Mouse (Mus musculus) adrenal gland (tissue): ENCODE data around the gene Spef2.
"Not testable (repeated sequence)": the region's sequence is repeated elsewhere in the genome, so short reads cannot be mapped to it uniquely, and the experiment has no call there.

Experiments
- intact Hi-C: fragments of 180-260 bp; cut with DNase I; formaldehyde crosslinking; loops from one replicate; pipeline ENCODE4 v1.15.1; 2025
- long read RNA-seq, 2 experiments: library from polyadenylated mRNA; unstranded; transcript quantifications; one replicate each; pipeline ENCODE4 v2.0.0; 2020; ENCODE audit warnings: borderline replicate concordance in 1 of 2; ENCODE audit not compliant: insufficient replicate concordance in 1 of 2

Spef2 gene
- long read RNA-seq, experiment 1, partial matches to known transcripts: 0 of 1 reads
- long read RNA-seq, experiment 1, other reads (novel, unspliced or antisense): 0 of 1 reads
- long read RNA-seq, experiment 2, partial matches to known transcripts: 0 of 1 reads
- long read RNA-seq, experiment 2, other reads (novel, unspliced or antisense): 0 of 1 reads

DNA sequence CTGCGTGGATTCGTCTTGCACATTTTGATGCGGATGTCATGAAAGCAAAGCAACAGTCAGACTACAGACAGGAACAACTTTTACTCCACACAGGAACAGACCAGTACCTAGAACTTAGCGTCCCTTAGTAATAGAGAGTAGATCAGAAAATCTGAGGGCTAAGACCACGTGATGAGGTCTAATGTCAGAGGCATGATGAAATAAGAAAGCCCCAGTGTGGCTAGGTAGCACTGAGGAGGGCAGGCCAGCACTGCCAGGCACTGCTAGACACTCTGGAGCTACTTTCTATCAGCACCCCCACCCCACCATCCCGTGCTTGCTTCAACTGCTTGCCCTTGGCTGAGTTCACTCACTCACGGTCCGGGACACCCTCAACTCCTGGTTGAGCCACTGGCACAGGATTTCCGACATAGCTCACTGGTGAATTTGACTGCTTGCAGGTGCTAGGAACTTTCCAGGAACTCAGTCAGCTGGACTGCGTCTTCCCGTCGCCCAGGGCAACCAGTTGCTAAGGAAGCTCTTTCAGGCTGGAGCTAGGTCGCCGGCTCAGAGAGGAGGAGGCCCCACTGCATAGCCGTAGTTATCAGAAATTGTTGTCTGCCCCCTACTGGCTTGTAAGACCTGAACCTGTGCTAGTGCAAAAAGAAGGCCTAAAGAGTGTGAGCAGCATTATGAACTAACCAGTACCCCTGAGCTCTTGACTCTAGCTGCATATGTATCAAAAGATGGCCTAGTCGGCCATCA lies at the start of gene Spef2:
Gene Spef2 (minus strand): TSS at position 510 of the 744 bp plus-strand sequence.
- intact Hi-C loops: no loop called here

DNA sequence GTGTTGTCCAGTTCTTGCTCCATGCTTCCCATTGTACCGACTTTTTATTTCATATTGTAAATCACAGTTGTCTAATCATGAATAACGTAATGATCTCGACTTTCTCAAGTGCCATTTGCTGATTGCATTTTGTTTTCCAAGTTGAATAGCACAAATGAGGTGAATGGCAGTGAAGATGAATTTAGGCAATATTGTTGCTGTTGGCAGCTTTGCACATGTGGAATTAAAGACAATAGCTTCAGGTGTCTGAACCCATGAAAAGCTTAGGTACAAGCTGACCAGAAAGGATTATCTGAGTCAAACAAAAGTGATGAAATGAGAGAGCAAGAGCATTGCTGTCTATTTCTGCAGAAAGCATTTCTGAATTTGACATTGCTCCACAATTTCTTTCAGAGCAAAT lies 45.5 kb upstream of the Spef2 start:
- intact Hi-C loops: no loop called here

GRCm38 (mm10) chr15:9788245-9789030 lies 39.8 kb upstream of the Spef2 start:
- intact Hi-C loops: no loop called here

GRCm38 (mm10) chr15:9774222-9775142 lies 25.8 kb upstream of the Spef2 start:
- intact Hi-C loops: not testable (repeated sequence)

GRCm38 (mm10) chr15:9768184-9768918 lies 19.7 kb upstream of the Spef2 start:
- intact Hi-C loops: no loop called here

- intact Hi-C loops: no loop called here
Observed at GRCm38 (mm10) chr15:9767034-9767433, 18.4 kb upstream of the Spef2 start.

DNA sequence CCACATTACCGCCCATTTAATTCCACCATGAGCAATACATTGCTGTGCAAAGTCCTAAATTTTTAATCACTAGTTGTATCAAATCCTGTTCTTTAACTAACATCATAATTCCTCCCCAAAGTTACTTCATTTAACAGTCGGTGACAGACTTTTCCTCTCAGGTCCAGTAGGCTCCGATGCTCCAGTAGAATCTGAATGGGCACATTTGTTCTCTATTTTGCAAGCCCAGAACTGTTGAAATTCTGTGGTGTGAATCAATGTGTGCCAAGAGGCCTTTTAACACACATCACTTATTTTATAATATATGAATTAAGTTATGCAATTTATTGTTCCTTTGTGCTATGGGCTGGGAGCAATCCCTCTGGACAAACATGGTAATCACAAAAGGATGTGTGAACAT lies 2.3 kb upstream of the Spef2 start:
- intact Hi-C loops: loop anchor here (5.0 kb wide), 1 partner anchor 294 kb away; no protein-coding TSS in a partner anchor

DNA sequence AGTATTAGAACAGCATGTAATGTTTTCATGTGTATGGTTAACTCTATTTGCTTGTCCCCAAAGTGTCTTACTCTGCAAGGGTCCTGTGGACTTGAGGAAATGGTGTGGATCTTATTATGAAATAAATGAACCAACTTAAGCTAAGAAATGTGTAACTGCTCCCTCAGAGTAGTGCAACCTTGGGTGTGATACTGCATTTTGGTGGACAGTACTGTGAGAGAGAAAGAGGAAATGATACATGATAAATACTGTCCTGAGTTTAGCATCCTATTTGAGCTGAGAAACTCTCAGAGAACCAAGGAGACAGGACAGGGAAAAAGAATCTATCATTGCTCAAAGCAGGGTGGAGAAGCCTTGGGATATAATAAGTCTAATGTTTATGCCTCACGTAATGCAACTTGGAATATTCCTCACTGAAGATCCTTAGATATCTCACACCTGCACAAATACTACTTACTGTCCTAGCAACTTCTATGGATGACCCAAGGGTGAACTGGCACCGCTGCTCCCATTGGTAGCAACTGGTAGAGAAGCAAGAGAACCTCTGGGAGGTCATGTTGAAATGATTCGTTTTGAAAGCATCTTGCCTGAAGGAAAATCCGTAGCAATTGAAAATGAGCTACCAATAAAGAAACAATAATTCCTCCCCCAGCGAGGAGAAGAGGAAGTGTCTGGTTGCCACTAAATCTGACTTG lies 1.1 kb downstream of the Spef2 start:
- intact Hi-C loops: no loop called here

GRCm38 (mm10) chr15:9742172-9742571 lies 6.5 kb downstream of the Spef2 start:
- intact Hi-C loops: no loop called here

DNA sequence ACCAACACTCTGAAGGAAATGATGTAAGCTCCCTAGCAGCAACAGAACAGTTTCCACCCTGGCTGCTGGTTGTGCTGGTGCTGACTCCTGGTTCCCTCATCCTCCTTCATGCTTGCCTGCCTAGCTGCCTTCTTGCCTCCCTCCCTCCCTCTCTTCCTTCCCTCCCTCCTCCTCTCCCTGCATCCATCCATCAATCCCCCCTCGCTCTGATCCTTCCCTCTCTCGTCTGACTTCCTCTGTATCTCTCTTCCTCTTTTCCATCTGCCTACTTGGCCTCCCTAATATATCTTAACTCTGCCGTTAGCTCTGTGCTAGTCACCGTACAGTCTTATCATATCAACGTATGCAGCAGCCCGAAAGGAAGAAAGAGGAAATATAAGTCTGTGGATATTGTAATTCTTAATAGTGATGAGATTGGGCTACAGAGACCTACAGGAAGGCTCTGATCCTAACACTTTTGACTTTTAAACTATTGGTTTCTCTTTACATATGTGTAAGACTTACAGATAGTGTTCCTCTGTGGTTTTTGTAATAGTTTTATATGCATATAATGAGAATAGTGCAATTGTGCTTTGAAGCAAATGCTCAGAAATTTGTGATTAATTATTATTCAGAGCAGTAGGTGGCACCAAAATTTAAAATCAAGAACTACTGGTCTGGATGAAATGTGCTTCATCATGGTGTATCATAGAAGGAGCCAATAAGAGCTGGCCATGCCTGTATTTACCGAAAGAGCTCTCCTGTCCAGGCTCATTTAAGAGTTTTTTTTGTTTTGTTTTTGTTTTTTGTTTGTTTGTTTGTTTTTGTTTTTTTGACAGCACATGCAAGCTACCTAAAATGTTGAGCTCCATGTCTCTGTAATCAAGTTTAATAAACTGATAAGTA lies 33.9 kb downstream of the Spef2 start:
- intact Hi-C loops: no loop called here

DNA sequence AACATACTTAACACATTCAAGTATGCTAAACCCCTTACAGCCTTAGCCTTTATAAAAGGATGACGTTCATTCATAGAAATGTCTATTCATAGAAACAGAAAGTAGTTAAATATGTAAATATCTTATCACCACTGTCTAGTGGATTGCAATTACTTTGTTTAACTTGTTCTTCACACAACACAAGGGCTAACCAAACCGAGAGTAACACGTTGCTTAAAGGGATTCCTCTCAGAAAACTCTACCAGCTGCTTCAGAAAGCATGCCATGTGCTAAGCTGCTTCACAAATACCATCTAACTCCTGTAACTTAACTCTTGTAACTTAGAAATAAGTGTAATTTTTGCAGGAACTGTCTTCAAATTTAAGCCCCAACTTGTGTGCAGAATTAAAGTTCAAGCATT lies 35.0 kb downstream of the Spef2 start:
- intact Hi-C loops: no loop called here

DNA sequence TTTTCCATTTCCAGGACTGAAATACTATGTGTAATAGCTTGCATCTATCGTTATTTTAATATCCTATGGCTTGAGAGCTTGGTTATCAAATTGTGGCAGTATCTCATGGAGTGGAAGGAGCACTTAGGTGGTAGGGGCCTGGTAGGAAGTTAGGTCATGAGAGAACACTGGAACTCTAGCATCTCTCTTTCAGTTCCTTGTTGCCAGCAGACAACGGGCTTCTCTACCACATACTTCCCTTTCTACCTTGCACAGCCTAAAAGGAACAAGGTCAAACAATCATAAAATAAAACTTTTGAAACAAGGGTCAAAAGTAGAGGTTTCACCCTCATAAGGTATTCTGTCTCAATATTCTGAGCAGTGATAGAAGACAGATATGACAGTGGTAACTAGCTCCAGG lies 38.3 kb downstream of the Spef2 start:
- intact Hi-C loops: no loop called here

DNA sequence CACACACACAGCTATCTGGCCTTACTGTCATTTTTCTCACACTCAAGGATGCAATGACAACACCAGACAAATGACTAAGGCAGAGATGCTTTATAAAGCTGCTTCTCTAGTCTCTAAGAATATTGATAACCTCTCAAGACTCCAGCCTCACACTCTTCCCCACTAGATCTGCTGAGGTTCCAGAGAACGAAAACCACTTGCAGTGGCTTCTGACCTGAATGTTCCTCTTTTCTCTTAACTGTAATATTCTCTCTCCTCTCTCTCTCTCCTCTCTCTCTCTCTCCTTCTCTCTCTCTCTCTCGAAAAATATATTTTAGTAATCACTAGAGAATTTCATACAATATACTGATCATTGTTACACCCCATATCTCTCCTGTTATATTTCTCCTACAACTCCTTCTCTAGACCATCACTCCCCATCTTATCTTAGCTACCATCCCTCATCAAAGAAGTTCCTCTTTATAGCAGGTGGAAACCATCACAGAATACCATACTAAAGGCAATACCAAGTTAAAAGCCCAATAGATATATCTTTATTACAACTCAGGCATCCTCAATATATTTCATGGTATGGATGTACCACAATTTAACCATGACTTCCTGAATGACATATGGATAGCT lies 42.7 kb downstream of the Spef2 start:
- intact Hi-C loops: no loop called here

- intact Hi-C loops: no loop called here
Observed at GRCm38 (mm10) chr15:9701845-9702244, 46.8 kb downstream of the Spef2 start.

DNA sequence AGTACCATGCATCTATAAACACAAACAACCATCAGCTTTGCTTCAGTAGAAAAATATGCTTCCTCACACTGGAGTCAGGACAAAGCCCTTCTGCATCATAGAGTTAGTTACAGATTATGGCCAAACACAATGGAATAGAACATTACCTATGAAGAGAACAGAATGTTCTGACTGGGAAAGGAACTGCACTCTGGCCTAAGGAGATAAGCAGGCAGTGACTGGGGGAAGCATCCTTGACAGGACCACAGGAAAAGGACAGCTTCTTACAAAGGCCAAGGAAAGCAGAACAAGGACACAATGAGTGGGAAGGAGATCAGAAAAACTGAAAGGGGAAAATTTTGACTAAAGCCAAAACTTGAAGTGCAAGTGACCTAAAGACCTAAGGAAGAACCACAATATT lies 56.9 kb downstream of the Spef2 start:
- intact Hi-C loops: no loop called here

GRCm38 (mm10) chr15:9690845-9691244 lies 57.8 kb downstream of the Spef2 start:
- intact Hi-C loops: no loop called here

DNA sequence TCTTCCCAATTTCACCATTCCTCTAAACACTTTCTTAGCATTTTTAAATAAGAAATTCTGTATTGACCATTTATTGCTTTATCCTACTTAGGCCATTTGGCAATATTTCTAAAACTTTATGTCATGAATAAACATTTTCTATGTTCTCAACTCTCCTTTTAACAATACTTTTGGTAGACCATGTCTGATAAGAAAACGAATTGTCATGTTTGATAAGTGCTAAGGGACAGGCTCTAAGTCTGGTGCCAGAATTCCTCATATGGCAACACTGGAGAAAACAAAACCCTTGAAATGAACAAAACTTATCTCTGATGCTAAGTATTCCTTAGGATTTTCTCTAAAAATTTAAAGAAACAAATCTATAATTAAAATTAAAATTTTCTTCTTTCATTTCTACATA lies 58.2 kb downstream of the Spef2 start:
- intact Hi-C loops: no loop called here

- intact Hi-C loops: no loop called here
Observed at GRCm38 (mm10) chr15:9683485-9683884, 65.2 kb downstream of the Spef2 start.
